Mouse (Mus musculus): ENCODE measurements around the gene Ep300. TPM values are rescaled to one million over a fixed set of nuclear protein-coding genes. Genes with fewer than 3 reads are reported as not detected.
"Not testable (repeated sequence)": the region's sequence is repeated elsewhere in the genome, so short reads cannot be mapped to it uniquely, and the experiment has no call there.

Gene Ep300
- polyA plus RNA-seq, 1 experiment: 55.4 TPM

- 74% methylated on average over 2 of the region's 2 CpGs for WGBS
- no peaks in the 10 kb centered on the region; the same call in 1 of the 2 replicates for H3K4me1 ChIP-seq (ENCODE audit: control insufficient read depth, insufficient read depth, low read length)
- no peak overlapping the region for H3K27ac ChIP-seq (ENCODE audit: control insufficient read depth, insufficient read depth, low read depth, low read length, poor library complexity)
- H3K4me3 ChIP-seq (replicated peaks; ENCODE audit: control insufficient read depth, low read depth, low read length): no peak overlapping the region
- TF ChIP-seq POLR2A (IDR thresholded peaks at IDR 0.05; ENCODE audit: borderline replicate concordance, control insufficient read depth, low read depth, low read length) (no peak), CTCF (IDR thresholded peaks at IDR 0.05; ENCODE audit: control insufficient read depth, insufficient read depth, low read length) (no peak)
These were observed 115.0 kb downstream of the Ep300 start for GRCm38 (mm10) chr15:81700161-81700560.

GRCm38 (mm10) chr15:81700601-81701000 is 115.5 kb downstream of the Ep300 start:
- no peak overlapping the region for H3K4me3 ChIP-seq (replicated peaks; ENCODE audit: control insufficient read depth, low read depth, low read length)
- H3K4me1 ChIP-seq (ENCODE audit: control insufficient read depth, insufficient read depth, low read length): no peaks in the 10 kb centered on the region; the same call in 1 of the 2 replicates
- TF ChIP-seq POLR2A (IDR thresholded peaks at IDR 0.05; ENCODE audit: borderline replicate concordance, control insufficient read depth, low read depth, low read length) (no peak), CTCF (IDR thresholded peaks at IDR 0.05; ENCODE audit: control insufficient read depth, insufficient read depth, low read length) (no peak)
- WGBS: 82% methylated on average over 8 of the region's 8 CpGs
- H3K27ac ChIP-seq (ENCODE audit: control insufficient read depth, insufficient read depth, low read depth, low read length, poor library complexity): no peak overlapping the region

GRCm38 (mm10) chr15:81701350-81701749 is 116.2 kb downstream of the Ep300 start:
- not testable (repeated sequence) for H3K4me1 ChIP-seq (ENCODE audit: control insufficient read depth, insufficient read depth, low read length); H3K4me3 ChIP-seq (replicated peaks; ENCODE audit: control insufficient read depth, low read depth, low read length); H3K27ac ChIP-seq (ENCODE audit: control insufficient read depth, insufficient read depth, low read depth, low read length, poor library complexity)
- 79% methylated on average over 4 of the region's 4 CpGs for WGBS

Other genes starting within 250 kb of the Ep300 start
- 12.4 and 13.7 TPM in 2 replicates for gene Slc25a17, start 224.5 kb upstream of the Ep300 start, polyA plus RNA-seq (2011; ENCODE audit: insufficient read depth, insufficient read length, low replicate concordance, missing spikeins)
- gene St13, start 185.3 kb upstream of the Ep300 start, polyA plus RNA-seq (2011; ENCODE audit: insufficient read depth, insufficient read length, low replicate concordance, missing spikeins): 60.5 and 119 TPM in 2 replicates
- 5.4 and 5.9 TPM in 2 replicates for gene Xpnpep3, start 185.2 kb upstream of the Ep300 start, polyA plus RNA-seq (2011; ENCODE audit: insufficient read depth, insufficient read length, low replicate concordance, missing spikeins)
- not detected in 2 replicates for gene Dnajb7, start 177.1 kb upstream of the Ep300 start, polyA plus RNA-seq (2011; ENCODE audit: insufficient read depth, insufficient read length, low replicate concordance, missing spikeins)
- gene Rbx1, start 119.1 kb upstream of the Ep300 start, polyA plus RNA-seq (2011; ENCODE audit: insufficient read depth, insufficient read length, low replicate concordance, missing spikeins): 106 and 185 TPM in 2 replicates
- gene L3mbtl2, start 78.5 kb downstream of the Ep300 start, polyA plus RNA-seq (2011; ENCODE audit: insufficient read depth, insufficient read length, low replicate concordance, missing spikeins): 8.8 and 18.6 TPM in 2 replicates
- gene Chadl, start 111.9 kb downstream of the Ep300 start, polyA plus RNA-seq (2011; ENCODE audit: insufficient read depth, insufficient read length, low replicate concordance, missing spikeins): not detected in 2 replicates
- gene Zc3h7b, start 159.7 kb downstream of the Ep300 start, polyA plus RNA-seq (2011; ENCODE audit: insufficient read depth, insufficient read length, low replicate concordance, missing spikeins): 10.8 and 16.1 TPM in 2 replicates
- gene Rangap1, start 160.2 kb downstream of the Ep300 start, polyA plus RNA-seq (2011; ENCODE audit: insufficient read depth, insufficient read length, low replicate concordance, missing spikeins): 66.5 and 91.3 TPM in 2 replicates
- 6.4 and 16.2 TPM in 2 replicates for gene Tef, start 217.1 kb downstream of the Ep300 start, polyA plus RNA-seq (2011; ENCODE audit: insufficient read depth, insufficient read length, low replicate concordance, missing spikeins)

Data from bone marrow, adult 2 months (tissue).